Mouse (Mus musculus) kidney, postnatal 14 days (tissue): ENCODE measurements around the gene Trio.

Source experiments
- DNase-seq: peaks from one replicate; pipeline ENCODE4 v3.0.0; 2022; ENCODE audit warnings: mixed read lengths

Trio gene

GRCm38 (mm10) chr15:27822461-27822860 is 203.2 kb downstream of the Trio start:
- peak; percentile 24 for DNase-seq

- peak; percentile 15 for DNase-seq
Measured at GRCm38 (mm10) chr15:27821651-27822364, 203.8 kb downstream of the Trio start.

GRCm38 (mm10) chr15:27817096-27817495 is 208.6 kb downstream of the Trio start:
- DNase-seq: peak; percentile 27

GRCm38 (mm10) chr15:27814677-27815391 is 210.8 kb downstream of the Trio start:
- no peak for DNase-seq

- no peak for DNase-seq
Measured at GRCm38 (mm10) chr15:27810793-27811488, 214.7 kb downstream of the Trio start.

- no peak for DNase-seq
Measured at GRCm38 (mm10) chr15:27810262-27810661, 215.4 kb downstream of the Trio start.

- DNase-seq: peak; percentile 71
Measured at GRCm38 (mm10) chr15:27808596-27809276, 216.9 kb downstream of the Trio start.

GRCm38 (mm10) chr15:27806219-27806618 is 219.4 kb downstream of the Trio start:
- no peak for DNase-seq

- DNase-seq: no peak
Measured at GRCm38 (mm10) chr15:27805654-27806053, 220.0 kb downstream of the Trio start.

- no peak for DNase-seq
Measured at GRCm38 (mm10) chr15:27804447-27804846, 221.2 kb downstream of the Trio start.

GRCm38 (mm10) chr15:27803568-27804345 is 221.9 kb downstream of the Trio start:
- no peak for DNase-seq

- DNase-seq: no peak
Measured at GRCm38 (mm10) chr15:27802243-27802642, 223.4 kb downstream of the Trio start.

GRCm38 (mm10) chr15:27801177-27801576 is 224.5 kb downstream of the Trio start:
- no peak for DNase-seq

- DNase-seq: no peak
Measured at GRCm38 (mm10) chr15:27797480-27798155, 228.0 kb downstream of the Trio start.

GRCm38 (mm10) chr15:27796868-27797222 is 228.8 kb downstream of the Trio start:
- no peak for DNase-seq

- no peak for DNase-seq
Measured at GRCm38 (mm10) chr15:27795942-27796867, 229.4 kb downstream of the Trio start.

GRCm38 (mm10) chr15:27793284-27793683 is 232.4 kb downstream of the Trio start:
- no peak for DNase-seq

- DNase-seq: no peak
Measured at GRCm38 (mm10) chr15:27792473-27792872, 233.2 kb downstream of the Trio start.

- DNase-seq: no peak
Measured at GRCm38 (mm10) chr15:27791141-27791540, 234.5 kb downstream of the Trio start.

GRCm38 (mm10) chr15:27790699-27791098 is 234.9 kb downstream of the Trio start:
- DNase-seq: no peak

GRCm38 (mm10) chr15:27789325-27789724 is 236.3 kb downstream of the Trio start:
- DNase-seq: no peak
